Mouse (Mus musculus) limb, embryonic 14.5 days (tissue): ENCODE measurements around the gene Faap20. TPM values are rescaled to one million over a fixed set of nuclear protein-coding genes. Genes with fewer than 3 reads are reported as not detected.

ENCODE experiments used
- ATAC-seq: fragments of 200-750 bp; cut with Nextera tagmentation; 2 replicates; pipeline ENCODE4 v1.8.0; 2017; ENCODE audit warnings: low read depth, moderate number of reproducible peaks, moderate TSS enrichment; ENCODE audit not compliant: low FRiP score
- DNase-seq: peaks from one replicate; pipeline ENCODE4 v3.0.0-alpha.2; 2015; ENCODE audit warnings: low spot score
- H3K27ac ChIP-seq: fragments of 300-500 bp; sonication (generic); replicated peaks from 2 replicates; pipeline ENCODE4 v1.5.1; 2014; ENCODE audit warnings: low read depth, mild to moderate bottlenecking, low read length, moderate library complexity, mixed read lengths
- H3K27me3 ChIP-seq: fragments of 300-500 bp; sonication (generic); 2 replicates; pipeline ENCODE4 v1.6.1; 2014; ENCODE audit warnings: low read length, mixed read lengths; ENCODE audit not compliant: control insufficient read depth, insufficient read depth
- H3K36me3 ChIP-seq: fragments of 300-500 bp; sonication (generic); 2 replicates; pipeline ENCODE4 v1.6.1; 2014; ENCODE audit warnings: mild to moderate bottlenecking, low read length, moderate library complexity, mixed read lengths; ENCODE audit not compliant: control insufficient read depth, insufficient read depth
- H3K4me1 ChIP-seq: fragments of 300-500 bp; sonication (generic); 2 replicates; pipeline ENCODE4 v1.6.1; 2014; ENCODE audit warnings: antibody characterized with exemption, low read length, mixed read lengths; ENCODE audit not compliant: control insufficient read depth, insufficient read depth
- H3K4me2 ChIP-seq: fragments of 300-500 bp; sonication (generic); replicated peaks from 2 replicates; pipeline ENCODE4 v1.6.1; 2014; ENCODE audit warnings: low read depth, mild to moderate bottlenecking, low read length, moderate library complexity; ENCODE audit not compliant: severe bottlenecking
- H3K4me3 ChIP-seq: fragments of 300-500 bp; sonication (generic); replicated peaks from 2 replicates; pipeline ENCODE4 v1.5.1; 2014; ENCODE audit warnings: low read length
- H3K9ac ChIP-seq: fragments of 300-500 bp; sonication (generic); 2 replicates; pipeline ENCODE4 v1.6.1; 2014; ENCODE audit warnings: mild to moderate bottlenecking, low read depth, low read length, moderate library complexity; ENCODE audit not compliant: severe bottlenecking
- H3K9me3 ChIP-seq: fragments of 300-500 bp; sonication (generic); 2 replicates; pipeline ENCODE4 v1.6.1; 2016; ENCODE audit warnings: low read length; ENCODE audit not compliant: control insufficient read depth
- POLR2A ChIP-seq: fragments of 200-500 bp; IDR thresholded peaks from 2 replicates; pipeline ENCODE4 v1.8.0; 2012; ENCODE audit warnings: inconsistent platforms, mild to moderate bottlenecking, moderate library complexity, borderline replicate concordance; ENCODE audit not compliant: insufficient read depth, insufficient read length; ENCODE audit errors: extremely low read depth
- WGBS: fragments of 180-500 bp; shearing (Covaris S2); extraction: QIAGEN DNeasy Blood & Tissue Kit; methylation state at CpG from one replicate; pipeline ENCODE4 v1.1.7; 2014; 5-methylcytosine and 5-hydroxymethylcytosine counted together
- polyA plus RNA-seq, 2 experiments: library from polyadenylated mRNA; depleted of rRNA in 1 of 2; stranded (reverse) in 1 of 2; unstranded in 1 of 2; fragments of >200 nt; fragmentation: Nextera tagmentation in 1 of 2; extraction: Ambion mirVana in 1 of 2; gene quantifications; 2 replicates each; pipeline versions ENCODE4 v1.2.1 to v1.2.3; 2012 to 2014

The Faap20 gene
- polyA plus RNA-seq, 2 experiments: 64.6 to 72.5 TPM

DNA sequence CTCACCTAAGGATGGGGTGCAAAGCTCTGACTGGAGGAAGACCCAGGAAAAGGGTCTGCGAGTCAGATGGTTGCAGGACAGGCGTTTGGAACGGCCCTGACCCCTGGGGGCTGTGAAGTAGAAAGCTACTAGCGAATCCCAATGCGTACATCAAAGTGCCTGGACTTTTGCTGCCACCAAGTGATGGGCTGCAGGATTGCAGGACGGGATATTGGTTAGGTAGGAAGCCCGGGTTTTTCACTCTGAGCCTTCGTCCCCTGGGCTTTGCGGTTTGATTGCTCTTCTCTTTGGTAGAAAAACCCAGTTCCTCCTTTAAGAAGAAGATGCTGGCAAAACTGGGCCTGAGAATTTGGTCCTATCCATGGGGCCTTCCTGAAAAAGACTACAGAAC lies 350 bp upstream of the Faap20 start:
- Histone ChIP-seq H3K4me1 (peaks cover 46% of the 10 kb centered on the region), H3K36me3 (peaks cover 8% of the 10 kb centered on the region), H3K9ac (peak overlapping the region; percentile 63), H3K27ac (peak overlapping the region; percentile 96), H3K27me3 (no peaks in the 10 kb centered on the region), H3K4me2 (peak overlapping the region; percentile 74), H3K4me3 (peak overlapping the region; percentile 50), H3K9me3 (no peaks in the 10 kb centered on the region)
- ATAC-seq: peak; percentile 77
- TF ChIP-seq POLR2A: no peak
- under 1% methylated on average over 9 of the region's 9 CpGs for WGBS
- DNase-seq: peak; percentile 98

- ATAC-seq: peak; percentile 13; the same call in 1 of the 2 replicates
- WGBS: 12% methylated on average over 23 of the region's 23 CpGs
Measured at GRCm38 (mm10) chr4:155250361-155251117, 937 bp downstream of the Faap20 start.

GRCm38 (mm10) chr4:155251147-155251546 lies 1.5 kb downstream of the Faap20 start:
- no peak for ATAC-seq
- H3K27me3 ChIP-seq: no peaks in the 10 kb centered on the region

More at GRCm38 (mm10) chr4:155250361-155251117, 937 bp downstream of the Faap20 start:
- Histone ChIP-seq H3K9me3 (no peaks in the 10 kb centered on the region), H3K27ac (peak overlapping the region; percentile 96), H3K27me3 (no peaks in the 10 kb centered on the region), H3K4me3 (peak overlapping the region; percentile 50), H3K9ac (peak overlapping the region; percentile 63), H3K4me1 (peaks cover 44% of the 10 kb centered on the region), H3K36me3 (peaks cover 9% of the 10 kb centered on the region), H3K4me2 (peak overlapping the region; percentile 74)
- TF ChIP-seq POLR2A: no peak
- DNase-seq: peak; percentile 23

DNA sequence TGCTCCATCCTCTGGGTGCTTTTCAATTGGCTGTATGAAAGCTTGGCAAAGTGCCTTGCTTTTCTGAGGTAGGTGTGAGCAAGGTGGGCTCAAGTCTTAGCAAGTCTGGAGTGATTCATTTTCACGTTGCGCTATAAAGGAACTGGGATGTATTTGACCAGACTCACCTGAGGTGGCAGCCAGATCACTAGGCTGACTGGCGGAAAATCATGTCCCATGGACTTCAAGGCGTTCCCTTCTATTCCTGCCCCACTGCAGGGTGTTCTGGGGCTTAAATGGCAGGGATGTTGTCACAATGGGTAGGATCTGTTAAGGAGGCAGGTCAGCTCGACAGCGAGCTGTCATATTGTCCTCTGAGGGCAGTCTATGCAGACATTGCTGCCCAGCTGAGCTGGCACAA lies 2.7 kb downstream of the Faap20 start:
- Histone ChIP-seq H3K4me3 (no peak overlapping the region), H3K4me1 (peaks cover 29% of the 10 kb centered on the region), H3K36me3 (peaks cover 21% of the 10 kb centered on the region), H3K27me3 (no peaks in the 10 kb centered on the region), H3K9ac (no peak overlapping the region), H3K9me3 (no peaks in the 10 kb centered on the region), H3K4me2 (peak overlapping the region; percentile 5; the same call in 1 of the 2 replicates), H3K27ac (no peak overlapping the region; the same call in 1 of the 2 replicates)
- DNase-seq: no peak
- ATAC-seq: no peak
- 88% methylated on average over 6 of the region's 6 CpGs for WGBS
- TF ChIP-seq POLR2A: no peak

More at GRCm38 (mm10) chr4:155251147-155251546, 1.5 kb downstream of the Faap20 start:
- Histone ChIP-seq H3K4me2 (peak overlapping the region; percentile 74), H3K27ac (peak overlapping the region; percentile 96; the same call in 1 of the 2 replicates), H3K9ac (peak overlapping the region; percentile 63; the same call in 1 of the 2 replicates), H3K4me3 (peak overlapping the region; percentile 50), H3K36me3 (peaks cover 15% of the 10 kb centered on the region), H3K4me1 (peaks cover 38% of the 10 kb centered on the region), H3K9me3 (no peaks in the 10 kb centered on the region)
- no peak for TF ChIP-seq POLR2A
- no peak for DNase-seq
- 73% methylated on average over 3 of the region's 3 CpGs for WGBS

DNA sequence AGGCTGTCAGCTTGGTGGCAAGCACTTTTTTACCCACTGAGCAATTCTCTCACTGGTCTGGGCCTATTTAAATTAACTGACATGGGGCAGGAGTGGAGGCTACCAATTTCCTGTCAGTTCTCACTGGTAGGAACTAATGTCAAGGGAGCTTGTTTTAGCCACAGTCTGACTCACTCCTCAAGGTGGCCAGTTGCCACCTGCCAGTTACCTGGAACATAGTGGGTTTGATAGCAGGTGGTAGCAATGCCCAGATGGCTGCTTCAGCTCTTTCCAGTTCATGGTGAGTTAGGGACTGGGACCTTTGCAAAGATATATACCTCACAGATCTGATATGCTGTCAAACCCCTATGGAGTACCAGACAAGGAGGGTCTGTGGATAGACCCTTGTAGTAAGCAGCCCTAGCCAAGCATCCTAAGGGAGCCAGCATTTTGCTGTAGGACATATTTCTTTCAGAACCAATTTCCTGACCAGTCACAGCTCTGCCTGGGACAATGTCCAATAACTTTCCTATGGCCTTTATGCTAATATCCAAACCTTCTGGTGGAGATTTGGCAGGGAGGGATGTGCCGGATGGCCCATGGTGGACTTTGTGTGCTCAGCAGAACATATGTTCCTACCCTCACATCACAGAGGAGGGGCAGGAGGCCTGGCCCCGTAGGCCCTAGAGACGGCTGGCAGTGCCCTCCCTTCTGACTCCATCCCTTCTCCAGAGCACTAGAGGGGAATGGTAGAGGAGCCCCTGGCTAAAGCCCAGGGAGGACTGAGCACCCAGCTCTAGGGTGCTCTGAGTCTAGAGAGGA lies 15.1 kb downstream of the Faap20 start:
- no peak for TF ChIP-seq POLR2A
- ATAC-seq: no peak
- H3K27me3 ChIP-seq: no peaks in the 10 kb centered on the region
- no peaks in the 10 kb centered on the region for H3K36me3 ChIP-seq
- H3K4me3 ChIP-seq: no peak overlapping the region
- no peak overlapping the region for H3K9ac ChIP-seq
- no peaks in the 10 kb centered on the region for H3K9me3 ChIP-seq
- H3K4me1 ChIP-seq: peaks cover 15% of the 10 kb centered on the region
- DNase-seq: no peak
- H3K4me2 ChIP-seq: no peak overlapping the region
- H3K27ac ChIP-seq: no peak overlapping the region
- WGBS: 69% methylated on average over 3 of the region's 3 CpGs
